Mouse (Mus musculus): ENCODE data around the gene Fbxo40.

Fbxo40 gene

GRCm38 (mm10) chr16:36921980-36922379 is 68.3 kb downstream of the Fbxo40 start:
- no peak for DNase-seq (ENCODE audit: low spot score)

- no peak for DNase-seq (ENCODE audit: low spot score)
Measured at GRCm38 (mm10) chr16:36921067-36921613, 69.1 kb downstream of the Fbxo40 start.

GRCm38 (mm10) chr16:36920410-36920809 is 69.9 kb downstream of the Fbxo40 start:
- no peak for DNase-seq (ENCODE audit: low spot score)

- DNase-seq (ENCODE audit: low spot score): no peak
Measured at GRCm38 (mm10) chr16:36918505-36918904, 71.8 kb downstream of the Fbxo40 start.

- no peak for DNase-seq (ENCODE audit: low spot score)
Measured at GRCm38 (mm10) chr16:36914195-36914594, 76.1 kb downstream of the Fbxo40 start.

Measured in urinary bladder, postnatal 25 days (tissue).